Mouse (Mus musculus) cerebellum, postnatal 10 days (tissue): ENCODE measurements at regions not wholly inside any gene's neighbourhood (a gene's known extent, or its start where the extent isn't known, plus 50 kb on each side); places are given as distances from the start of the nearest gene placed in this dataset.
"Not testable (repeated sequence)": the region's sequence is repeated elsewhere in the genome, so short reads cannot be mapped to it uniquely, and the experiment has no call there.

Experiments
- DNase-seq, 2 experiments: peaks; one replicate each; pipeline ENCODE4 v3.0.0; 2021; ENCODE audit warnings: mixed read lengths in 2 of 2

- DNase-seq = no peak
These were observed 605.8 kb upstream of the Slc35b3 start for GRCm38 (mm10) chr13:39566491-39566890.

DNA sequence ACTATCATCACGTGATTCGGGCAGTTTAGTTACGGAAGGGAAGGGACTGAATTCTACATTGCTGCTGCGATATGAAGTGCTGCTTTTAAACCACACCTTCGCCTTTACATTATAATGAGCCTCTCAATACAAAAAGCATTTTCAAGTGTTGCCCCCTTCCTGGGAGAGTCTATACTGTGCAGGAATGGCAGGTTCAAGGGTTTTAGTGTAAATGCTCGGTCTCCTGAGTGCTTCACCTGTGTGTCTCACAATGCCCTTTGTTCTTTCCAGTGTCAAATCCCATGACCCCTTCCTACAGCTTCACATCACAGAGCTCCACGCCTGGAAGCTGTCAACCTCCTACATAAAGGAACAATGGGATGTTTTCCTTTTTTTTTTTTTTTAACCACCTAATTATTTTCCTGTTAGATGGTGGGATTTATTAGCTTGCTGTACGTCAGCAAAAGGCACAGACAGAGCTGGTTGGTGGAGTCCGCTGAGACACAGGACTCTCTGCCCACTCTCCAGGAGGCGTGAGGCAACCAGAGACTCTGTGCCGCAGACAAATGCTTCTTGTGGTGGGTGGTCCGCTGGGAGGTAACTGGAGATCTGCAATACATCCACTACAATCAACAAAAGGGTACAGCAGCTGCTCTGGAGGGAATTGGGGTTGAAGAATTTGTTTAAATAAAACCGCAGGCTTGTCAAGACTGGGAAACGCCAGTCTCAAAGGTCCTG is 577.2 kb upstream of the Slc35b3 start:
- DNase-seq = no peak

GRCm38 (mm10) chr13:39526469-39526868 is 565.8 kb upstream of the Slc35b3 start:
- peak; percentile 28 to 34 for DNase-seq

DNA sequence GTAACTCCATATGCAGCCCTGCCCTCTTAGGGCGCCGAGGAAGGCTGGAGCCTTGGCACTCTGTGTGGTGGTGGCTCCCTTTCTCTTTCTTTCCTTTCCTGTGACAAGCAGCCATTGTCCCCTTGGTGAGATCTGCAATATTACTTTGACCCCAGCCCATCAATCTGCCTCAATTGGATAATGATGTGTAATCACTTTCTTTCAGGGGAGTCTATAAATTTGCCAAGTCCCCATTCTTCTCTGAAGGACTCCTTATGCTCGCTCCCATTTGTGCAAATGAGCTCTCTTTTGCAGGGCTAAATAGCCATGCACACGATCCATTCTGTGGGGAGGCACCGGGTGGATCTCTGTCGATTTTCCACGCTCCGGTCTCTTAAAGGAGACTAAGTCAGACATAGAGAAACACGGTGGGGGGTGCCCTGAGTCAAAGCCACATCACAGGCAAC is 563.2 kb upstream of the Slc35b3 start:
- peak; percentile 16 to 29 for DNase-seq

DNA sequence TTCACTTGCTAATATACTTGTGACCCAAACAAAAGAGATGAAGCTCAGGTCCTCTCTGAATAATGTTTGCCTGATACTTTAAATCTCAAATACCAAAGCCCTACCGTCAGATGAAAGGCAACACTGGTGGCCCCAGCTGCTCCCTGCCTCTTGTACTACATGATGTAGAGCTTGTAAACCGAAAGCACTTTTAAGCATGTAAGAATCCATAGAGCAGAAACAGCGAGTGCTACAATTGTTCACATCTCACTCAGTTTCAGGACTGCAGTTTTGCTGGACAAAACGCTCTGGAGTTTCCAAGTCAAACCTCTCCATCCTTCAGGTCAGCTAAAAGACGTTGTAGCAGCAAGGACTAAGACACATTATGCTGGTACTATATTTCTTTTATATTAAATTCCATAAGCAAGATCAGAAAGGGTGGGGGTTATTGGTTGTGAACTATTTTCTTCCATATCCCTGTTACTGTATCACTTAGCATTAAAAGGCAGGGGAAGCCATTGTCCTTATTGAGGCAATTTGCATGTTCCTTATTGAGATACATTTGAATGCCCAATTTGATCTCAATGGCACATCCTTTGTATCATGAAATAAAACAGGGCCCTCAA is 562.7 kb upstream of the Slc35b3 start:
- no peak for DNase-seq

DNA sequence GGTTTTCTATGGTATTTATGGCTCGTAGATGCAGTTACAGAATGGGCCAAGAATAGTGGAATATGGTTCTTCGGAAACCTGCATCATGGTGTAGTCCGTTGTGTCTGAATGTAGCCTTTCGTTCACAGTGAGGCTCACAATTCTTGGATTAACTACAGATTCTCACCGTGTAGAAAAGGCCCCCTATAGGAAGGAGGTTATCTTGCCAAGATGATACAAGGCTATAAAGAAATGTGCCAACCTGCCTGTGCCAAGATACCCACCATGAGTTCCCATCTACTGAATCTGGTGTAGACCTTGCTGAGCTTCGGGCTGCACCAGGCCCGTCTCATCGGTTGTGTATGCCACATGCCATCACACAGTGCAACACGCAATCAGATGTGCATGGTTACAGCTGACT is 560.2 kb upstream of the Slc35b3 start:
- DNase-seq = peak; percentile 34 to 66

- DNase-seq = peak in 1 of 2 experiments; percentile 22
These were observed 555.4 kb upstream of the Slc35b3 start for GRCm38 (mm10) chr13:39516106-39516505.

- no peak for DNase-seq
These were observed 529.1 kb upstream of the Slc35b3 start for GRCm38 (mm10) chr13:39489806-39490205.

GRCm38 (mm10) chr13:39472621-39473020 is 511.9 kb upstream of the Slc35b3 start:
- DNase-seq = peak; percentile 37 to 66

DNA sequence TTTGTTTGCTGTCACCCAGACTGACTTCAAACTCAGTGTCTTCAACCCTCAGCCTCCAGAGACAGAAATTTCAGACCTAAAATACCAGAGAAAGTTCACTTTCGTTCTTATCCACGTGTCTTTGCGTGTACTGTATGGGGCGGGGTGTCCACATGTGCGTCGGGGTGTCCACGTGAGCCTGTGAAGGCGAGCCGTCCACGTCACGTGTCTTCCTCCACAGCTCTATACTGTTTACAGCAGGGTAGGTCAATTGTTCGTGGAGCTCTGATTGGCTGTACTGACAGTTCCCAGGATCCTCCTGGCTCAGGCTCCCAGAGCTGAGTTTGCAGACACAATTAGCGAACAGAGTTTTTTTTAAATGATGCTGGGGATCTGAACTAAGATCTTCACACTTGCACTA is 481.1 kb upstream of the Slc35b3 start:
- no peak for DNase-seq

DNA sequence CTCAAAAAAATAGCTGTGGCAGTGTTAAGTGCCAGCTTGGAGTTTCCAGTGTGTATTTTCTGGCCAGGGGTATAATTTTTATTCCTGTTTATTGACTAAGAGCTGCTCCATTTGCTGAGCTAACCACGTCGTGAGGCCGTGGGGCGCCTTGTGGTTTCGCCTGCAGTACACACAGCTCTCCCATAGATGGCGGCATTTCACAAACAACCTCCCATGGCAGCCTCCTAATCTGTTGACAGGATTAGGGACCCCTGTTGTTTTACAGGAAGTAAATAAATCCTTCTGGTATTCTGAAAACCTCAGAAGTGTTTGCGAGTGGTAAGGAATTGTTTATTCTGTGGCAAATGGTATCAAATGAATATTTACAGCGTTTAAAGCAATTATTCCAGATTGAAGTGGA is 480.2 kb upstream of the Slc35b3 start:
- peak; percentile 84 to 88 for DNase-seq

DNA sequence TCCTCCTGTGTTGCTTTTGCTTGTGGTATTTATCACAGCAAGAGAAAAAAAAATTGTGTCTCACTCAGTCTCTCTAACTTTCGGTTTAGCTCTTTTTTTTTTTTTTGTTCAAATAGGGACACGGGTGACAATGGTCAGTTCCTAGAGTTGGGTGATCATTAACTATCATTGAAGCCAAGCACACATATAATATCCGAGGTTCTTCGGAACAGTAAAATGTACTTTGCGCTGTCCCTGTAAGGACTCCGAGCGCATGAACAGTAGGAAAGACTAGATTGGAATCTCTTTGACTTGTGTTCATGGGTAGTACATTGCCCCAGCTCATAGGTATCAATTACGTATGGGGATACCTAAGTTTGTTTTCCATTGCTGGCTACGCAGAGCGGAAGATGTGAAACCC is 479.7 kb upstream of the Slc35b3 start:
- no peak for DNase-seq

- no peak for DNase-seq
These were observed 467.3 kb upstream of the Slc35b3 start for GRCm38 (mm10) chr13:39427996-39428395.

DNA sequence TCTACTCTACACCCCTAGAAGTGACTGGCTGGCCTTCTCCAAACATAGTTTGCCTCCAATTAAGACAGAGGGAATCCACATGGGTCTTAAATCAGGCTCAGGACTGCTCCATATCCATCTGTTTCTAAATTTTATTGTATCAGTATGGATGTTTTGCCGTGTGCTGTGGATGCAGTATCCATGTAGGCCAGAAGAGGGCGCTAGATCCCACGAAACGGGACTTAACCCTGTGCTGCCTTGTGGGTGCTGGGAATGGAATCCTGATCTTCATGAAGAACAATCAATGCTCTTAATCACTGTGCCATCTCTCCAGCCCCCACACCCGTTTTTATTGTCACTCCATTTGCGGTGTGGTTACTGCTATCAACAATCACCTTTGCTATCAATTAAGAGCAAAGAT is 465.3 kb upstream of the Slc35b3 start:
- peak in 1 of 2 experiments; percentile 5 for DNase-seq

DNA sequence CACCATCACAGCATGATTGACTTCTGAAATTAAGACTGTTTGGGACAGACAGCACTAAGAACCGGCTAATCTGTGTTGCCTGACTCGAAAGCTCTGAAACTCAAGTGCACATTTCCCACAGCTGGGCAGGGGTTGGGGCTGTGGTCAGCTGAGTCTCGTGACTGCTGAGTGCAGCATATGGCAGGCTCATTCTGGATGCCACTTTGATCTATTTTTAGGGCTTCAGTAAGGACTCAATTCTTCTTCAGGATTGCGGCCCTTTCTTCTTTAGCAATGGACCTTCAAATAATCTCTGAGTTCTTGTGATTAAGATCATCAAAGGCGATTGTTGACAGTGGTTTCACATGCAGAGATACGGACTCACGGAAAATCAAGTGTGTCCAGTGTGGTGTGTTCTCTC is 457.5 kb upstream of the Slc35b3 start:
- no peak for DNase-seq

GRCm38 (mm10) chr13:39411471-39412251 is 451.0 kb upstream of the Slc35b3 start:
- DNase-seq = no peak

GRCm38 (mm10) chr13:39392589-39392988 is 431.9 kb upstream of the Slc35b3 start:
- no peak for DNase-seq

- DNase-seq = not testable (repeated sequence)
These were observed 431.5 kb upstream of the Slc35b3 start for GRCm38 (mm10) chr13:39392151-39392550.

GRCm38 (mm10) chr13:39376677-39377076 is 416.0 kb upstream of the Slc35b3 start:
- DNase-seq = no peak

GRCm38 (mm10) chr13:39376269-39376668 is 415.6 kb upstream of the Slc35b3 start:
- DNase-seq = no peak

DNA sequence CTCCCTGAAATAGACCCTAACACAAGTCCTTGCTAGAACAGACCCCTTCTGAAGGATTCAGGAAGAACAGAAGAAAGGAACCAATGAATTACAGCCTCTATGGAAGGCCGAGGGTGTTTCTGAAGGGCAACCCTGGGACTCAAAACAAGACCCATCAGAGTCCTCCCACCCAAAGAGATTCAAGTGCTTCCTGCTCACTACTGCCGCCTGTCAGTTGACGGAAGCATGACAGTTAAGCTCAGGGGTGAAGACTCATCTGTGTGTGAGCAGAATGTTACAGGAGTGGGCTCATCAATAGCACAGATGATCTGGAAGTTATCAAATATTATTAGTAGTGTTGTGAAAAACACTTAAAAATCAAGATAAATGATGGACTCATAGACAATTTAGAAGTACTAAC is 411.9 kb upstream of the Slc35b3 start:
- peak in 1 of 2 experiments; percentile 6 for DNase-seq

DNA sequence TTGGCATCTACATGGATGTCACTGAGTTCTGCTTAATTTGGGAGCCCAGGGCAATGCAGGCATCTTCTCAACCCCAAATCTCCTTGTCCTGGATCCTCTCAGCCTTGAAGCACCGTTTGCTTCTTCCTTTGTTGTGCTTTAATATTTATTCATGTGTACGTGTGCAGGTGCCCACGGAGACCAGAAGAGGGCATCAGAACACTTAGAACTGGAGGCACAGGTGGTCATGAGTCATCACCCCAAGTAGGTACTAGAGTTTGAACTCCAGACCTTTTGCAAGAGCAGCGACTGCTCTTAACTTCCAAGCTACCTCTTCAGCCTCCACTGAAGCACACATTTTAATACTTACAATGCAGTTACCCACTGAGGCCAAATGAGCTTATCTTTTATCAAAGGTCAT is 403.0 kb upstream of the Slc35b3 start:
- peak; percentile 13 to 34 for DNase-seq

DNA sequence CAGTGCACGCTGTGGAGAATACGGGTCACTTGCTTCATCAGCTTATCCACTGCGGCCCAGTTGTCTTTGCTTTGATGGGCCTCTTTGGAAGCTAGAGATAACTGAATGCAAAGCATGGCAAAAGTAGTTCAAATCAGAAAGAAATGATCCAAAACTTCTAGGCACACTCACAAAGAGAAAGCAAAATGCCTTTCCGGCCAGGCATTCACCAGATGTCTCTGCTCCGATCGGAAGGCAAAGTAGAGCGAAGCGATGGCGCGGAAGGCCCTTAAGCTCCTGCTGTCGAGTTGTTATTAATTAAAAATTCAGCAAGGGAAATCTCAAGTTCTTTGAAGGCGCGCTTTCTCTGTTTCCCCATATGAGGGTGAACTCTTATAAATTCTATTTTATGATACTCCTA is 401.9 kb upstream of the Slc35b3 start:
- DNase-seq = peak; percentile 47 to 62

GRCm38 (mm10) chr13:39351606-39352005 is 390.9 kb upstream of the Slc35b3 start:
- peak; percentile 53 to 63 for DNase-seq
